Mouse (Mus musculus) lung, postnatal 36 days (tissue): Measurements from ENCODE around the gene Cryba4.

Source experiments
- DNase-seq: peaks from one replicate; pipeline ENCODE4 v3.0.0; 2022; ENCODE audit warnings: mixed read lengths

Cryba4 gene

DNA sequence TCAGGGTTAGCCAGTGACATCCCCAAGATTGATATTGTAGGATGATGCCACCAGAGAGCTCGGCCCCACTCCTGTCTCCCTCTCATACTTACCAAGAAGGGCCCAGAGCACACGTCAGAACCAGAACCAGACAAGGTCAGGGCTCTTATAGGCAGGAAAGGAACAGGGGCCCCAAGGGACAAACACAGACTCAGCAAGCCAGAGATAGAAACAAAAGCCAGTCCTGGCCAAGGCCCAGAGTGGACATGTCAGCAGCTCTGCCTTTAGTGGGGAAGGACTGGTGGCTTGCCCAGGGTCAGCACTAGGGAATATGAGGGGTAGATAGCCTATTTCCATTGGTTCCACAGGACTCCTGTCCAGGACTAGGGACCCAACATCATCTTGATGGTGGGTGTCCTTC lies at the start of gene Cryba4:
Cryba4 (minus strand) TSS at position 119 of the 400 bp plus-strand sequence.
- DNase-seq = no peak

DNA sequence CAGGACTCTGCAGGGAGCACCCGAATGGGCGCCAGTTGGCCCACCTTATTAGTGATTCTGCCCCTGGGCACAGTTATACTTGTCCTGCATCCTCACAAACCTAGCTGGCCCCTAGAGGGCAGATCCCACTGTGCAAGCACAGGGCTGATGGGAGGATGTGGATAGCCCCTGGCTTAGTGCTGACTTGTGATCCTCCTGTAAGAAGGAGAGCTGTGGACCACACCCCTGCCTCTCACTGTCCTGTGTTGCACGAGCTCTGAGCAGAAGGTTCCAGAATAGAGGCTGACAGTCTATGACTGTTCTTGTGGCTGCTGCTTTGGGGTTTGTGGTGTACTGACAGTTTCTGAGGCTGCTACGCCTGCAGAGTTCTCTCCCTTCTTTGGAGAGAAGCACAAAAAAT lies 49.4 kb upstream of the Cryba4 start:
- no peak for DNase-seq

DNA sequence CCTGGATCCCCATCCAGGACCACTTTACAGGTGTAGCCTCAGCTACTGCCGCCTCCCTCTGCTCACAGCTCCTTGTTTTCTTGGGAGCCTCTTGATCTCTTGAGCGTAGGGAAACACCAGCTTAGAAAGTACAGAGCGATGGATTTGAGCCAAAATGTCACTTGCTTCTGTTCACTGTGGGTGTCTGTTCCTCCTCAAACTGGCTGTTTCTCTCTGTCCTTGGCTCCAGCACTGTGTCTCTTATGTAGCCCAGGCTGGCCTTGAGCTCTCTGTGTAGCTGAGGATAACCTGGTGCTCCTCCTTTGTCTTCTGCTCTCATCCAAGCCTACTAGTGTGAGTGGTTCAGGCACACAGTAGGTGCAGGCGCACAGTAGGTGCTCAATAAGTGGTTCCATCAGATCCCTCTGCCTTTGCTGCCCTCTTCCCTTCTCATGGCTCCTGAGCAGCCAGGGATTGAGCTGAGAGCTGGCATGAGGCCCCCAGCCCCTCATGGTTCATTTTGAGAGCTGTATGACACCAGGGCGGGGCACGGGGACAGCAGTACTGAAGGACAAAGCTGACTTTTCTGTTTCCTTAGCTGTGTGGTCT lies 48.5 kb upstream of the Cryba4 start:
- DNase-seq = no peak

DNA sequence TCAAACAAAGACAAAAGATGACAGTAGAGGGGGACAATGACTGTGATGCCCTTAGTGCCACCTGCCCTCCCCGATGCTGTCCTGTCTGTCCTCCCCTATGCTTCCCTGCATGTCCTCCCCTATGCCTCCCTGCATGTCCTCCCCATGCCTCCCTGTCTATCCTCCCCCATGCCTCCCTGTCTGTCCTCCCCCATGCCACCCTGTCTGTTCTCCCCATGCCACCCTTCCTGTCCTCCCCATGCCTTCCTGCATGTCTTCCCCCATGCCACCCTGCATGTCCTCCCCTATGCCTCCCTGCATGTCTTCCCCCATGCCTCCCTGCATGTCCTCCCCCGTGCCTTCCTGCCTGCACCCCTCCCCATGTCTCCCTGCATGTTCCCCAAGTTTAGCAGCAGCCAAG lies 47.8 kb upstream of the Cryba4 start:
- no peak for DNase-seq

DNA sequence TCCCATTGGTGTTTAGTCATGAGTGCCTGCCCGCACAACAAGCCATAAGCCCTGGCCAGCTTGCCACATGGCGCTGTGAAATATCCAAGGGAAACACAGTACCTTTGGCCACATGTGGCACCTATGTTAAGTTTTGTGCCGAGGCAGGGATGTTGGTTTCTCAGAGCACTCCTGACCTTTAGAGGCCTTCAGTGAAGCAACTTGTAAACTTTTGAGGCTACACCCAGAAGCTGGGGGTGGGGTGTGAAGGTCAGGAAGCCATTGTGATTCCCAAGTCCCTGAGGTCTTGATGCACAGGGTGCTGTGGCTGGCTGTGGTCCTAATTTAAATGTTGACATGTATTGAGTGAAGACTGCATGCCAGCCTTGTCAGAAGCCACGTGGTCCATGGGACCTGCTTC lies 47.1 kb upstream of the Cryba4 start:
- DNase-seq = no peak

DNA sequence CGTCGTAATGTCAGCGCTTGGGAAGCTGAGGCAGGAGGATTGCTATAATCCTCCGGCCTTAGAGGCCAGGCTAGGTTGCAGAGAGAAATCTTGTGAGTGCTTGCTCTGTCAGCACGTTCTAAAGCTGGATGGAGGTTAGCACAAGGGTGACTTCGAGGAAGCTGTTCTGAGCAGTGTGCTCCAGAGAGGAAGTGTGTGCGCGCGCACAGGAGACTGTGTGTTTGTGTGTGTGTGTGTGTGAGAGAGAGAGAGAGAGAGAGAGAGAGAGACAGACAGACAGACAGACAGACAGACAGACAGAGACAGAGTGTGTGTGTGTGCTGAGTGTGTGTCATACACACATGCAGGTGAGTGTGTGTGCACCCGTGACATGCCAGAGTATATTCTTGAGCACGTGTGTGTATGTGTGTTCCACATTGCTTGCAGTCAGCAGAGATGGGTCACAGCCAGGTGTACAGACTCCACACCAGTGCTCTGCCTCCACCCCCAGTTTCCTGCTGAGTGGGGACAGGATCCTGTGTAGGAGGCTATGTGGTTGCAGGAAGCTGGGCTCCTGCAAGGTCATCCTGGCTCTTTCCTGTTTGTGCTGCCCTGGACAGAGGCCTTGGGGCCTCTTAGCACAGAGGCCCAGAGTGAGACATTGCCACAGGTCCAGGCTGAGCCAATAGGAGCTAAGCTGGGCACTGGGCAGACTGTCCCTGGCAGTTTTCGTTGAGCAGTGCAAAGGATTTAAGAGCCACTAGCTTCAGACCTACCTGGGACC lies 46.1 kb upstream of the Cryba4 start:
- peak; percentile 71 for DNase-seq

DNA sequence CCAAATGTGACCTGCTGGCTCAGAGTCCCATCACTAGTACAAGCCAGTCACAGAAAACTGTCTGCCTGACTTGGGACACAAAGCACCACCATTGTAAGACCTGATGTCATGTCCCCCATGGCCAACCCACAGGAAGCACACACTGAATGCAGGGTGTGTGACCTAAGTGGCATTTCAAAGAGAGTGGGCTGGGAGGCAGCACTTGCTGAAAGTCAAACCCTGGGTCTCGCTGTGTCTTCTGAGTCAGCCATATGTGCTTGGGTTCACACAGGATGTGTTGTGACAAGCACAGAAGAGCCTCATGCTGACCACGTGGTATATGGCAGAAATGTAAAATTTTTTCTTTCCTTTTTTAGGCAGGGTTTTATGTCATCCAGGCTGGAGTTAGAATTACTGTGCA lies 44.9 kb upstream of the Cryba4 start:
- DNase-seq = no peak

DNA sequence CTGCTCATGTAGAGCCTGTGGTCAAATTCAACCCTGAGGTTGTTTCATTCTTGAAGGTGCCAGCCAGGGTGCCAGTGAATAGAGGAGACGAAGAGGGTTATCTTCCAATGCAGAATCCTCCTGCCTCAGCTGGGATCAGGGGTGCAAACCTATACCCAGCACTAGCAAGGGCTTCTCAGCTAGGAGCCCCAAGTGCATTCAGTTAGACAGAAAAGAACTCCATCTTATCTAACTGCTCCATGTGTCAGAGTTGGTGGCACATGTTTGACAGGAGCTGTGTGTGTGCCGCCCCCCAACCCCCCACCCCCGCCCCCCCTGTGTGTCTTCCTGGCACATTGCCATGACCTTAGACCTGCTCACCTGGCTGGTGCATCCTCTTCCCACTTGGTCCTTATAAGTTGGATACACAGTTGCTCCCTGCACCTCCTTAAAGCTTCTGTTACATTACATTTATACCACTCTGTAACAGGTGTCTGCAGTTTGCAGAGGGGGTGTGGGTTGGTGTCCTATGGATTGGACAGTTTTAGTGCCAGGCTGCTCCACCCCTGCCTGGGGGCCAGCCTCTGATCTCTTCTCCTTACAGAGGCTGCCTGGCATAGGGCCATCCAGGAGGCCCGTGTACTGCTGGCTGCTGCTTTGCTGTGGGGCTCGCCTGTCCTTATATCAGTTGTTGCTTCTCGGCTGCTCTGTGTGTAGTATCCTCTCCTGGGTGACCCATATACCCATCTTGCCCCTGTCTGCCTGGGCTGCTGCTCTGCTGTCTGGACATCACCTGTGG lies 44.3 kb upstream of the Cryba4 start:
- no peak for DNase-seq

DNA sequence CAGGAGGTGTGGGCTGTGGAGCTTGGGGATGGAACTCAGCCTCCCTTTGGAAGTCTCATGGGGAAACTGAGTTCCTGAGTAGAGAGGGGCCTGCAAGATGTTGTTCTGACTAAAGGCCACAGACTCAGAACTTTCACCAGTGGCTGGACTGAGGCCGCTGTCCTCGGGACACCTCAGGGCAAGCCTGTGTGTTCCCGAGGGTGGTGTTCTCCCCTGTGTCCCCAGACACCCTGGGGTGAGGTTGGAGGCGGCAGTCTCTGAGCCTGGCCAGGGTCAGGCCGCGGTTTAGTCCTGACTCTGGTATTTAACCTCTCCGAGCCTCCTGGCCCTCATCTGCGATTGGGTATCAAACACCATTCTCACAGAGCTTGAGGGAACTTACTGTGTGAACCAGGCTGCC lies 43.2 kb upstream of the Cryba4 start:
- DNase-seq = no peak

DNA sequence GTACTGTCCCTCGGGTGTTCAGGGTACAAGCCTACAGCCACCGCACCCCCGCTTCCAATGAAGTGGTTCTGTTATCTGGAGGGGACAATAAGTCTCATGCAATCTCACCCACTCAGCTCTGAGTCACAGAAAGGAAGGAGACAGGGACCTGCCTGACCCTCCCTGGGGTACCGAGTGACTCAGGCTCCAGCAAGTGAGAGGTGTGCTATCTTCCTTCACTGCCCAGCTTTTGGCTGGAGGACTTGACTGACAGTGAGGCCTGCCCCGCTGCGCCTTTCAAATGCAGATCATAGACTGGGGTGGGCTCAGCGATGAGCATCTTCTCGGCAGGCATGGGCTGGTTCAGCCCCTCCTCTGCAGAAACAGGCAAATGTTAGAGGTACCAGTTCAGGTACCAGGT lies 42.8 kb upstream of the Cryba4 start:
- no peak for DNase-seq

DNA sequence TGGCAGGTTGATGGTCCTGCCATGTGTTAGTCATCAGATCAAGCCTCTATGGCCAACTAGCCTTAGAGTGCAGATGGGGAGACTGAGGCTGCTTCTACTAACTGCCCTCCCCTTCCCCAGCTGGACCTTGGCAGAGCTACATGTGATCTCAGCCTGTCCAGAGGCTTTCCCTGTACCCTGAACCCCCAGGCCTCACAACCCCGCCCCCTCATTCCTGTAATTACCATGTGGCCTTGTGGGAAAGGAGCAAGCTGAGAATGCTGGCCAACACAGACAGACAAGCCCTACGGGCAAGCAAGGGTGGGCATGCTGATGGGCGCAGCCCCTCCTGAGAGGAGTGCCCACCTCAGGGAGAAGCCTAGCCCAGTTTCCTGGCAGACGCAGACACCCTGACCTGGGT lies 42.4 kb upstream of the Cryba4 start:
- no peak for DNase-seq

DNA sequence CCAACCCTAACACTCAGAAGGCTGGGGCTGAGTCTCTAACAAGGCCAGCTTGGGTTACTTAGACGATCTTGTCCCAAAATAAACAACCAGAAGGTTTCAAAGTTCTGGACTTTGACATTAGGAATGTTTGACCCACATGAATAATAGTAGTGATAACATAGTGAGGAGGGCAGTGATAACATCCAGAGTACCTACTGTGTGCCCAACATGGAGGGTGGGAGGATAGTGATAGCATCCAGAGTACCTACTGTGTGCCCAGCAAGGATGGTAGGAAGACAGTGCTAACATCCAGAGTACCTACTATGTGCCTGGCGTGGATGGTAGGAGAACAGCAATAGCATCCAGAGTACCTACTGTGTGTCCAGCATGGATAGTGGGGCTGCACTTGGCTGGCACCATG lies 41.5 kb upstream of the Cryba4 start:
- DNase-seq = no peak

DNA sequence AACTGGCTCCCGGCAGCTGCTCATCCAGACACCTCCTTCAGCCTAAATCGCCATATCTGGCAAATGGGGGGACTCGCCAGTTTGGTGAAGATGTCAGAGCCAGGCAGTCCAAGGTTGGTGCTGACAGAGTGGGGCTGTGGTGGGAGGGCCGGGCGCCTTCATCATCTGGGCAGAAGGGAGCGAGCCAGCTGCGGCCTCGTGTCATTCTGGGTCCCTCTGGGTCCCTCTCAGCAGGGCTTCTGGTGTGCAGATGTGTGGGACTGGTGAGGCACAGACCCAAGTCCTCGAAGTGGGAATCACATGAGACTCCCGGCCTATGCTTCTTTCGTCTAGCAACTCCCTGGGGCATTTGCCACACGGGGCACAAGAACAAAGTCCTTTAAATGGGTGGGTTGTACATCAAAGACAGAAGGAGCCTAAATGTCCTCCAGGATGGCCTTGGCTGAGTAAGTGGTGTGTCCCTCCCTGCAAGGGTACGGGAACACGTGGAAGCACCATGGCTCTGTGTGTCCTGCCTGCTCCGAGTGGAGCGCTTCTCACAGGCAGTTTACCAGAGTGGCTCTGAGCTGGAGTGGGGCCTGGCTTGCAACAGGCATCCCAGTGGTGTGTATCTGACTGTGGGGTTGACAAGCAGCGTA lies 40.1 kb upstream of the Cryba4 start:
- no peak for DNase-seq

DNA sequence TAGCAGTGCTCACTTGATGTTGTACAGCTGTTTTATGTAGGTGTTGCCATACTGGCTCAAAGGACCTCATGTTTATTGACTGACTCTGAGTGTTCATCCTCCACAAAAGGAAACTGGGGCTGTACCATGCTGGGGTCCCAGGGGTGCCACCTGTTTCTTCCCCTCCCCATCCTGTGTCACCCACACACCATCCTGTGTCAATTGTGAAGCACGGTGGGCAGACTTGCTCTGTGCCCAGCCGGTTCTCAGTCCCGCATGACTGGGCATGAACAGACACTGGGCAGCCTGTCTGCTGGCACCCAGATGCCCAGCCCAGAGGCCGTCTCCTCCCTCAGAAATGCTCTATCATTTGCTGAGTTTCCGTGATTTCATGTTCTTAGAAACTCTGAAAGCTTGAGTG lies 39.5 kb upstream of the Cryba4 start:
- DNase-seq = no peak

DNA sequence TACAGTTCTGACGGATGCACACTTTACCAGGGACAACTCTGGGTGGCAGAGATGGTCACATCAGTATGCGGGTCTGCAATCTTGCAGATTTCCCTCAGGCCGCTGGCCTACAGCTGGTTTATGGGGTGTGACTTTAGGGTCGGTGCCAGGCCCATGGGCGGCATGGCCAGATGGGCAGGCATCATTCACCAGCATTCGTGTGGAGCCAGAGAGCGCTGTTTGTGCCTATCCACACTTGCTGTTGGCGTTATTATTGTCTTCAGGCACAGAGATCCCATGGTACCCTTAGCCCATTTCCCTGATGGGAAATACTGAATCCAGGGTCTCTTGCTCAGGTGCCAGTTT lies 38.2 kb upstream of the Cryba4 start:
- no peak for DNase-seq

DNA sequence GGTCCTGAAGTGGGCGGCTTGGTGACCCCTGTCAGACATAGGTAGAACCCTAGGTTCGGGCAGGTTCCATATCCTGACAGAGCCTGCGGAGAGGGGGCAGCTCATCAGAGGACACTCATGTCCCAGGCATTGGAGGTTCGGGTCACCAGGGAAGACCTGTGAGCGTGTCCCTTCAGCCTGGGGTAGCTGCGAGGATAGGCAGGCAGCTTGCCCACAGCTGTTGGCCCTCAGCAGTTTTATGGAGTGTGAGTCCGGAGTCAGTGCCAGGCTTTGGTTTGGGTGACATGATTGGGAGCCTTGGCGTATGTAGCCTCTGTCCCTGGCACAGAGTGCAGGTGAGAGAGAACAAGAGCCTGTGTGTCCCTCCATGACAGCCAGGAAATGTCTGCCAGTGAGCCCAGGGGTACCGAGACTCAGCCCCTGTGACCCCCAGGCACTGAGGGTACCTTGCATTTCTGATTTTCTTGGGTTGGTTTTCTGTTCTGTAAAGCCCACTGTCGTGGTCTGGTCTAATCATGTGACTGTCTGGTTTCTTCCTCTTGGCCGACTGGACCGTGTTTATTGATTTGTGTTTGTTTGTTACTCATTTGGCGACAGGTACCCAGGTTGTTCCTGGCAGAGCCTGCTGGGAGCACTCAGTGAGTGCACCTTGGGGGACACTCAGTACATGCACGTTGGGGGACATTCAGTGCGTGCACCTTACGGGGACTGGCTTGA lies 37.7 kb upstream of the Cryba4 start:
- no peak for DNase-seq

DNA sequence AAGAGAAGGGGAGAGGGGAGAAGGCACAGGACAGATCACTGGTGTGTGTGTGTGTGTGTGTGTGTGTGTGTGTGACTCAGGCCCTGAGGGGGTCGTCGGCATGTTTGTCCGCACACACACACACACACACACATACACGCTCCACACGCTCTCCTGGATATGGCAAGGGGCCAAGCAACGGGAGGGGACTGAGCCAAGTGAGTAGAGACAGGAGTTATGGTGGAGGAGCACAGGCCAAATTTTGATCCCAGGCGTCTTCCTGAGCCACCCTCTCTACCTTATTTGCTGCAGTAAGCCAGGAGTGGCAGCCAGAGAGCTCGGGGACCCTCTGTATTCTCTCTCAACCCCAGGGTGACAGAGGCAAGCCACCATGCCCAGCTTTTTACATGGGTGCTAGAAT lies 36.9 kb upstream of the Cryba4 start:
- peak; percentile 57 for DNase-seq

DNA sequence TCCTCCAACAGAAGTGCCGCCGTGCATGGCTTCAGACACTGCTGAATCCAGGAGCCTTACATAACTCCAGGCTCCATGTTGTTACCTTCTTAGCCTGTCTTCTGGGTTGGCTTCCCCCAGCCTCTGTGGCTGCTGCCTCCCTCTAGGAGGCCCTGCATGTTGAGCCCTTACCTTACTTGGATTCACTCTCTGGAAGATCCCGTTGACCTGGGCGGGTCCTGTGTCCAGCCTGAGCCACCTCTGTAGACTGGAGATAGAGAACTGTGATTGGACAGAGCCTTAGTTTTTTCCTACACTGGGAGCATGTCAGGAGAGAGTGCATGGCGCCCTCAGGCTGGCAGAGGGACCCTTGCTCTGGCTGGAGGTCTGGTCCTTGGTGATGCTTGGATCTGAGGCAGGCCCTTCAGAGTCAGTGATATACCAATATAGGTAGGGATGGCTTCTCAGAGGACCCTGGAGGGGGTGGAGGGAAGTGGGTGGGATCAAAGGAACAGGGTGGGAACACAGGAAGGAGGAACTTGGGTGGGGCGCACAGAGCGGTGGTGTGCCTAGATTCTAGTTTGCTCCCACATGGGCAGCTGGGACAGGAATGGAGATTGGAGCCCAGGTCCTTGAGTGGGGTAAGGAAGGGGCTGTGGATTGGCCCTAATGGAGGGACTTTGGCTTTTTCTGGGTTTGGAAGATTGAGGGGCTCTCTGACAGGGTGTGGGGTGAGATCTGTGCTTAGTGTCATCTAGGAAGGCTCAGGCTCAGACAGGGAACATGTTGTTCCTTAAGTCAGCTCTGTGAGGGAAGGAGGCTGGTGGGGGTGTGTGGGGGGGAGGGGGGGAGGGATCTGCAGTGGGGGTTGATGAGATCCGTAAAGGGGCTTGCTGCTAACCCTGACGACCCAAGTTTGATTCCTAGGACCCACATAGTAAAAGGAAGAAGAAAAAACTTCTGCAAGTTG lies 36.1 kb upstream of the Cryba4 start:
- peak; percentile 79 for DNase-seq

DNA sequence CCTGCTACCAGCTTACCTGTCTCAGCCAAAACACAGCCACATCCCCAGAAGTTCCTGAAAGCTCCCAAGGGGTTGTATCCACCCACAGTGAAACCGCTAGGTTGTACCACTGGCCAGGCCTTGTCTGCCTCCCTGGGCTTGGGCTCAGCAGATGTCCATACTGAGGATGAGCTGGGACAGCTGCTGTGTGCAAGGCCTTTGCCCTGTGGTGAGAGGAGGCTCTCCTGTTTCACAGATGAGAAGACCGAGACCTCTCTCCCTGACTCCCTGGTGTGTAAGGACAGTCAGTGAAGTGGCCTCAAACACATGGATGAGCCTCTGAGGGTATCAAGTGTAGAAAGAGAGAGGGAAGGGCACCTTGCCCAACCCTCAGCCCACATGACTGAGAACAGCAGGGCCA lies 35.3 kb upstream of the Cryba4 start:
- DNase-seq = no peak

DNA sequence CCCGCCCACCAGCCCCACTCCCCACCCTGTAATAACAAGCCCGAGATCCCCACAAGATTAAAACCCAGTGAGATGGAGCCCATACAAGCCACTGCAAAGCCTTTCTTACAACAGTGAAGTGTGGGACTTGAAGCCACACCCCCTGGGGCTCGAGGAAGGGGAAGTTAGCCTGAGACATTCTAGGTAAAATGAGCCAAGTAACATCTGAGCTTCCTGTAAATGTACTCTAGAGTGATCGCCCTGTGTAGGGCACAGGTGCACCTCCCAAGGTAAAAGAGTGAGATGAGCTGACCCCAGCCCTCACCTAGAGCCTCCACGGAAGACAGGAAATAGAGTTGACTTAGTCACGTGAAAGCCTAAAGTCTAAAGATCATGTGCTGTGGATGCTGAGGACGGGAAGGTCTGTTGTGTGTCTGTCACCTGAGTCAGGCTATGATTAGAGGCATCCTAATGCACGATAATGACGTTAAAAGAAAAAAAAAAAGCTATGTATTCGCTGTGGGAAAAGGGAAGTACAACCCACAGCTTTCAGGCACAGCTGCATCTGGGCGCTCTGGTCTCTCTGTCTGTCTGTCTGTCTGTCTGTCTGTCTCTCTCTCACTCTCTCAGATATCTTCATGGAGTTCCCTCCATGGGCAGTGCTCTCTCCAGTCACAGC lies 34.8 kb upstream of the Cryba4 start:
- peak; percentile 59 for DNase-seq

DNA sequence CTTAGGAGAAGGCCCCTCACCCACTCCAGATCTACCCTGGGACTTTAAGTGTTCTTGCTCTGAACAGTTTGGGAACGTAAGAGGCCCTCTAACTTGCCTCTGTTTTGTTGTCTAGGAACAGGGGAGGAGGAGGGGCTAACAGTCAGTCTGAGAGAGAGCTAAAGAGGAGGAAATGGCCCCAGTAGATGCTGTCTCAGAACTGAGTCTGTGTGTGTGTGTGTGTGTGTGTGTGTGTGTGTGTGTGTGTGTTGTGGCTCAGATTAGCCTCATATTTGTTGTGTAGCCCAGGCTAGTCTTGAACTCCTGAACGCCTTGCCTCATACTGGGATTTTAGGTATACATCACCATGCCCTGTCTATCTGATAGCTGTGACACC lies 34.3 kb upstream of the Cryba4 start:
- DNase-seq = no peak
